Mouse (Mus musculus): Measurements from ENCODE around the gene Gm6096.
A peak's percentile ranks its signal among the peaks of the same experiment; 100 is the strongest.

The Gm6096 gene

GRCm38 (mm10) chr7:34234610-34235561, 16.0 kb upstream of the Gm6096 start:
- DNase-seq (ENCODE audit: low read depth, low spot score): peak; percentile 23

GRCm38 (mm10) chr7:34235602-34236001, 15.2 kb upstream of the Gm6096 start:
- DNase-seq (ENCODE audit: low read depth, low spot score): no peak

- no peak for DNase-seq (ENCODE audit: low read depth, low spot score)
These were observed 12.8 kb upstream of the Gm6096 start for GRCm38 (mm10) chr7:34238086-34238485.

- DNase-seq (ENCODE audit: low read depth, low spot score): no peak
These were observed 8.7 kb upstream of the Gm6096 start for GRCm38 (mm10) chr7:34242176-34242575.

- DNase-seq (ENCODE audit: low read depth, low spot score): no peak
These were observed 3.9 kb upstream of the Gm6096 start for GRCm38 (mm10) chr7:34246870-34247499.

- DNase-seq (ENCODE audit: low read depth, low spot score): peak; percentile 61
These were observed 1.2 kb downstream of the Gm6096 start for GRCm38 (mm10) chr7:34252030-34252429.

GRCm38 (mm10) chr7:34255137-34255536, 4.3 kb downstream of the Gm6096 start:
- DNase-seq (ENCODE audit: low read depth, low spot score): no peak

GRCm38 (mm10) chr7:34255916-34256315, 5.1 kb downstream of the Gm6096 start:
- no peak for DNase-seq (ENCODE audit: low read depth, low spot score)

GRCm38 (mm10) chr7:34257279-34257678, 6.4 kb downstream of the Gm6096 start:
- DNase-seq (ENCODE audit: low read depth, low spot score): no peak

- no peak for DNase-seq (ENCODE audit: low read depth, low spot score)
These were observed 7.6 kb downstream of the Gm6096 start for GRCm38 (mm10) chr7:34258407-34258806.

GRCm38 (mm10) chr7:34263437-34263836, 12.6 kb downstream of the Gm6096 start:
- no peak for DNase-seq (ENCODE audit: low read depth, low spot score)

GRCm38 (mm10) chr7:34265876-34266346, 15.1 kb downstream of the Gm6096 start:
- peak; percentile 75 for DNase-seq (ENCODE audit: low read depth, low spot score)

GRCm38 (mm10) chr7:34266421-34266820, 15.6 kb downstream of the Gm6096 start:
- no peak for DNase-seq (ENCODE audit: low read depth, low spot score)

GRCm38 (mm10) chr7:34268463-34268862, 17.6 kb downstream of the Gm6096 start:
- DNase-seq (ENCODE audit: low read depth, low spot score): no peak

GRCm38 (mm10) chr7:34272465-34272864, 21.6 kb downstream of the Gm6096 start:
- DNase-seq (ENCODE audit: low read depth, low spot score): peak; percentile 8

- no peak for DNase-seq (ENCODE audit: low read depth, low spot score)
These were observed 25.2 kb downstream of the Gm6096 start for GRCm38 (mm10) chr7:34276066-34276465.

- no peak for DNase-seq (ENCODE audit: low read depth, low spot score)
These were observed 26.8 kb downstream of the Gm6096 start for GRCm38 (mm10) chr7:34277656-34278055.

GRCm38 (mm10) chr7:34290450-34291151, 39.8 kb downstream of the Gm6096 start:
- DNase-seq (ENCODE audit: low read depth, low spot score): no peak

- DNase-seq (ENCODE audit: low read depth, low spot score): no peak
These were observed 40.4 kb downstream of the Gm6096 start for GRCm38 (mm10) chr7:34291265-34291664.

- DNase-seq (ENCODE audit: low read depth, low spot score): no peak
These were observed 41.8 kb downstream of the Gm6096 start for GRCm38 (mm10) chr7:34292633-34293032.

- no peak for DNase-seq (ENCODE audit: low read depth, low spot score)
These were observed 45.3 kb downstream of the Gm6096 start for GRCm38 (mm10) chr7:34296124-34296523.

- no peak for DNase-seq (ENCODE audit: low read depth, low spot score)
These were observed 48.0 kb downstream of the Gm6096 start for GRCm38 (mm10) chr7:34298818-34299217.
